Mouse (Mus musculus): Measurements from ENCODE around the gene Ermard.
"Not testable (repeated sequence)": the region's sequence is repeated elsewhere in the genome, so short reads cannot be mapped to it uniquely, and the experiment has no call there.

Ermard gene

DNA sequence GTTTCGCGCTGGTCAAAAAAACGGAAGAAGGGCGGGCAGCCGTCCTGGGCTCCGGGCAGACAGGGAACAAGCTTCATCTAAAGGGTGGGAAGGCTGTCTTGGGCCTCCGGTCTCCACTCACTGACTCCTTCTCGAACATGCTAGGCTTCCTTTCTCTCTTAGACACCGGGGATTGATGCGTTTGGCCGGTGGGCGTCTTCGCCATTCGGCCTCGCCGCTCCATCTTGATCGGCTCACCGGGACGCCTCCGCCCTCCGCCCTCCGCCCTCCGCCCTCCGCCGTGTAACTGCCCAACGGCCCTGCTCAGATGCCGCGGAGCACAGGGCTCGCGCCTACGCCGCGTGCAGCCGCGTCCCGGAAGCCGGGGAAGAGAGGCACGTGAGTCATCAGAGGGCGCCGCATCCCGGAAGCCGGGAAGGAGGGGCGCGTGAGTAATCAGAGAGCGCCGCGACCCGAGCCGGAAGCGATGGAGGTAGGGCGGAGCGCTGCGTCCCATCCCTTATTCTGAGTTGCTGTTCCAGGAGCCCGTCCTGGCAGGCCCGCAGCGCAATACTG is at the start of gene Ermard, which contains the start of the genes Tcte3 and Gm3448:
TSS of gene Ermard (plus strand) at position 34 of the 555 bp plus-strand sequence.
TSS of gene Tcte3 (minus strand) at position 314 of the 555 bp plus-strand sequence.
TSS of gene Gm3448 (minus strand) at position 363 of the 555 bp plus-strand sequence.
- DNase-seq (ENCODE audit: low spot score): not testable (repeated sequence)

DNA sequence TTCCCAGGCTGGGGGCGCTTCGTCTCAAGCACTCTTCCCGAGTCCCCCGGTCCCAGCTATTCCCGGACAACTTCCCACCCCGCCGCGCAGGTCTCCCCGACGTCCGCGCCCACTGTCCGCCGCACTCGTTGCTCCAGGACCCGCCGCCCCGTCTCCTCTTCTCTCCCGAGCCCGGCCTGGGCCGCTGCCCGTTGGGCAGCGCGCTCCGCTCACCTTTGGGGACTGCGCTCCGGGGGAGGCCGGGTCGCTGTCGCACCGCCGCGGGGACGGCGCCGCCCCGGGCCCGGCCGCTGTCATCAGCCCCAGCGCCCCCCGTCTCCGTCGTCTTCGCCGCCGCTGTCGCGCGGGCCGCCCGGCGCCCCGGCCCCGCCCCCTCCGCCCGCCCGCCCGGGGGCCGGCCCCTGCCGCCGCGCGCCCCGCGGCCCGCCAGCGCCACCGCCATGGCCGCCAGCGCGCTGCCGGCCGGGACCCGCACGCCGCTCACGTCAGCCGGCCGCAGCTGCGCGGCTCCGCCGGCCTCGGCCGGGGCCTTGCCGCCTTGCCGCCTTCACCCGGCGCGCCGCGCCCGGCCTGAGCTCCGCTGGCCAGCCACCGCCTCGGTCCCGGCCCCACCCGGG is 48.4 kb upstream of the Ermard start:
- not testable (repeated sequence) for DNase-seq (ENCODE audit: low spot score)

DNA sequence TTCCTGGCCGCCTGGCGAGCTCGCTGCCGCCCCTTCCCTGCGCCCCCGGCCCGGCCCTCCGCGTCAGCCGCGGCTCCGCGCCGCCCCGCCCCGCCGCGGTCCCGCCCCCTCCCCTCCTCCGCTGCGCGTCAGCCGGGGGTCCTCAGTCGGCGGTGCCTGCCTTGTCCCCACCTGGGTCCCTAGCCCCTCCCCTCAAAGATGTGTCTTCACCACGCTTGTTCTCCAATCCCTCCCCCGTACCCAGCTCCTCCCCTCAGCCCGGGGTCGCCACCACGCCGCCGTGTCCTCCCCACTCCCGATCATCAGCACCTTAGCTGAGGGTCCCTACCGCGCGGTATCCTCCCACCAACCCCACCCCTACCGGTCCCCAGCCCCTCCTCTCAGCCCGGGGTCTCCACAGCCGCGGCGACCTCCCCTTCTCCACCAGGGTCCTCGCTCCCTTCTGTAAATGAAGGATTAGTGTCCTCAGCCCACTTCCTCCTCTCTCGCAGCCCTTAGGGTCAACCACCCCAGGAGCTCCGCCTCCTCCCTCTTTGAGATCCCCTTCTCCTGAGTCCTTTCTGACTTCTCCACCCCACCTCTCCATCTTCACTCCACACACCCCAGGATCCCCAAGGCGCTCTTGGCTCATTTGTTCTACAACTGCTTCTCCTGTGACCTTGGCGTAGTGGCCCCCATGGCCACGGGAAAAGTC is 47.7 kb upstream of the Ermard start:
- DNase-seq (ENCODE audit: low spot score): not testable (repeated sequence)

DNA sequence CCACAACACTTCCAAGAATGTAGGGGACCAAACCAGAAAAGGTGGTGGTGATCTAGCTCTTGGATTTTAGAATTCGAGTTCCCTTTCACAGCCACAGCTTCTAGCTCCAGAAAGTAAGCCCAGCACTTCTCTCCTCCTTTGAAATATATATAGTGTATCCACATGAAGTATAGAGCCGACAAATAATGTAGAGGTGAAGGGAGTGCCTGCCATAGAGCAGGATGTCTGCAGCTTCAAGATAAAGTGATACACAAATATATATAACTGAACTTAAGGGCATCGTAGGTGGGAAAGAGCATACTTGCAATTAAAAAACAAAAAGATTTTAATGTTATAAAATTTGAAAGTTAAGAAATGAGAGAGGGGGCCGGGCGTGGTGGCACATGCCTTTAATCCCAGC is 46.9 kb upstream of the Ermard start:
- DNase-seq (ENCODE audit: low spot score): not testable (repeated sequence)

- DNase-seq (ENCODE audit: low spot score): not testable (repeated sequence)
These were observed 41.0 kb upstream of the Ermard start for GRCm38 (mm10) chr17:15000047-15000446.

GRCm38 (mm10) chr17:15009088-15009487 is 31.9 kb upstream of the Ermard start:
- not testable (repeated sequence) for DNase-seq (ENCODE audit: low spot score)

DNA sequence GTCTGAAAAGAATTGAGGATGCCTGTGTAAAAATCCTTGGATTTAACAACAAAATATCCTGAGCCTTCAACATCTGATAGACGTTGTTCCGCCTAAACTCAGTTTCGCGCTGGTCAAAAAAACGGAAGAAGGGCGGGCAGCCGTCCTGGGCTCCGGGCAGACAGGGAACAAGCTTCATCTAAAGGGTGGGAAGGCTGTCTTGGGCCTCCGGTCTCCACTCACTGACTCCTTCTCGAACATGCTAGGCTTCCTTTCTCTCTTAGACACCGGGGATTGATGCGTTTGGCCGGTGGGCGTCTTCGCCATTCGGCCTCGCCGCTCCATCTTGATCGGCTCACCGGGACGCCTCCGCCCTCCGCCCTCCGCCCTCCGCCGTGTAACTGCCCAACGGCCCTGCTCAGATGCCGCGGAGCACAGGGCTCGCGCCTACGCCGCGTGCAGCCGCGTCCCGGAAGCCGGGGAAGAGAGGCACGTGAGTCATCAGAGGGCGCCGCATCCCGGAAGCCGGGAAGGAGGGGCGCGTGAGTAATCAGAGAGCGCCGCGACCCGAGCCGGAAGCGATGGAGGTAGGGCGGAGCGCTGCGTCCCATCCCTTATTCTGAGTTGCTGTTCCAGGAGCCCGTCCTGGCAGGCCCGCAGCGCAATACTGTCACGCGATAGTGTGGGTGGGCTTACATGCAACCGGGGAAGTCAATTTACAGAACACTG is 31.1 kb upstream of the Ermard start, which contains the start of gene Gm3435:
TSS of gene Gm3435 (plus strand) at position 471 of the 708 bp plus-strand sequence.
- DNase-seq (ENCODE audit: low spot score): not testable (repeated sequence)

GRCm38 (mm10) chr17:15021503-15022220 is 19.3 kb upstream of the Ermard start:
- not testable (repeated sequence) for DNase-seq (ENCODE audit: low spot score)

DNA sequence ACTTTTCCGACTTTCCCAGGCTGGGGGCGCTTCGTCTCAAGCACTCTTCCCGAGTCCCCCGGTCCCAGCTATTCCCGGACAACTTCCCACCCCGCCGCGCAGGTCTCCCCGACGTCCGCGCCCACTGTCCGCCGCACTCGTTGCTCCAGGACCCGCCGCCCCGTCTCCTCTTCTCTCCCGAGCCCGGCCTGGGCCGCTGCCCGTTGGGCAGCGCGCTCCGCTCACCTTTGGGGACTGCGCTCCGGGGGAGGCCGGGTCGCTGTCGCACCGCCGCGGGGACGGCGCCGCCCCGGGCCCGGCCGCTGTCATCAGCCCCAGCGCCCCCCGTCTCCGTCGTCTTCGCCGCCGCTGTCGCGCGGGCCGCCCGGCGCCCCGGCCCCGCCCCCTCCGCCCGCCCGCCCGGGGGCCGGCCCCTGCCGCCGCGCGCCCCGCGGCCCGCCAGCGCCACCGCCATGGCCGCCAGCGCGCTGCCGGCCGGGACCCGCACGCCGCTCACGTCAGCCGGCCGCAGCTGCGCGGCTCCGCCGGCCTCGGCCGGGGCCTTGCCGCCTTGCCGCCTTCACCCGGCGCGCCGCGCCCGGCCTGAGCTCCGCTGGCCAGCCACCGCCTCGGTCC is 17.0 kb upstream of the Ermard start:
- not testable (repeated sequence) for DNase-seq (ENCODE audit: low spot score)

- DNase-seq (ENCODE audit: low spot score): not testable (repeated sequence)
These were observed 16.4 kb upstream of the Ermard start for GRCm38 (mm10) chr17:15024502-15025193.

GRCm38 (mm10) chr17:15025513-15025912 is 15.5 kb upstream of the Ermard start:
- DNase-seq (ENCODE audit: low spot score): not testable (repeated sequence)

DNA sequence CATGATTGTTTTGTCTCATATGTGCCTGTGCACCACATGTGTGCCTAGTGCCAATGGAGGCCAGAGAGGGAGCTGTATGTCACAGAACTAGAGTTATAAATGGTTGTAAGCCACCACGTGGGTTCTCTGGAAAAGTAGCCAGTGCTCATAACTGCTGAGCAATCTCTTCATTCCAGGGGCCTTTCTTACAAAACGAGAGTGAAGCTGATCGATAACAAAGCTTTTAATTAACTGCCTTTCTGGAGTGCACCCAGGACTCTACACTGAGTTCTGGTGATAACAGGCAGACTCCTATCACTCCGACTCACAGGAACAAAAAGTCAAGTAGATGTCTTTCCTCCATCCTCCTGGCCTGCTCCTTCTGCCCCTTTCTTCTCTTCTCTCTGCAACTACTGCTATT is 9.6 kb upstream of the Ermard start:
- not testable (repeated sequence) for DNase-seq (ENCODE audit: low spot score)

DNA sequence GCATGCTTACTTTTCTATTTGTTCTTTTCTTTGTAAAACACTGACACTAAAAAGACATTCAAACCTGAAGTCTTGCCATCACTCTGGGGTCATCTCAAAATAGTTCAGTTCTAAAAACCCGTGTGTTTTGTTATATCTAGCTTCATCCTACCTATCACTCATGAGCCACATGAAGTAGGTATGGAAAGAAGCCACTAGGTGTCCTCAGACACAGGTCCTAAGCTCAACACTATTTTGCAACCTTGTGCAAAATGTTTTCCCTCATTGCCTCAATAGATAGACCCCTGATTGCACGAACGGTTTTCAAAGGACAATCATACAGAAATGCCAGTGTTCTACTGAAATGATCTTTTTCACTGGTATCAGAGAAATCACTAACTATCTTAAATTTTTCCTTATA is 553 bp upstream of the Ermard start:
- not testable (repeated sequence) for DNase-seq (ENCODE audit: low spot score)

DNA sequence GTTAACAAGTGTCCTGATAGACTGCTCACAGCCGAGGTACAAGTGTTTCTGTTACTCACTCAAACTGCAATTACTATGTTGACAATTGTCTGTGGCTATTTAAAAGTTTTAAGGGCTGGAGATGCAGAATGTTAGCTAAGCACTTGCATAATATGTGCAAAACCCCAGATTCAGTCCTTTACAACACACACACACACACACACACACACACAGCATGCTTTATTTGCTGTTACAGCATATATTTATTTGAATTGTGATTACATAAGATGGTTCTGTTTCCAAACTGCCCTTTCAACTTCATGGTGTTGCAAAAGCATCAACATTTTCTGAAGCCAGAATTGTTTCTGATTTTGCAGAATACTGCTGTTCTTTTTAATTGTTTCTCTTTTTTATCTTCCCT is 9.3 kb downstream of the Ermard start:
- DNase-seq (ENCODE audit: low spot score): not testable (repeated sequence)

GRCm38 (mm10) chr17:15052766-15053165 is 11.8 kb downstream of the Ermard start:
- DNase-seq (ENCODE audit: low spot score): not testable (repeated sequence)

DNA sequence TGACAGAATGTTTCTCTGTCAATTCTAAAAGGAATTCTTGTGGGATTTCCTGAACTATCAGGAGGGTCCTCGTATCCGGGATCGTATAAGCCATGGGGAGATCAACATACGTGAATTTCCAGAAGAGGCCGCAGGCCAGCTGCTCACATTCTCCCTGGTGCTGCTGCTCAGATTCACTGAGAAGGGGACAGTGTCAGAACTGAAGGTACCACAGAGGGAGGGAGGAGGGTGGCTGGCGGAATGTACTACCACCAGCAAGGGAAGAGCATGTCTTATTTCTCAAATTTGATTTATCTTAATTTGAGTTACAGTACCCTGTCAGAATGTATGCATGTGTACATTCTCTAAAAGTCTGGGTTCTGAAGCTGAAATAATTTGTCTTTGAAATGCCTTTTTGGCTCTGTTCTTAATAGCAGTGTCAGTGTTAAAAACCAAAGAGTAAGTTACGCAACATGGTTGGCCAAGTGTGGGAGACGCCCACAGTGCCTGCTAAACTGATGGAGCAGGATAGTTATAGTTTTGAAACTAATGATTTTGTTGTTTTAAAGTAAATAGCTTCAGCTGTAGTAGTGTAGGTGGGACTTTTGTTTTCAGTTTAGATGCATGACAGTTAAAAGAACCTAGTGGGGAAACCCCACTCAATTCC is 12.3 kb downstream of the Ermard start:
- DNase-seq (ENCODE audit: low spot score): not testable (repeated sequence)

DNA sequence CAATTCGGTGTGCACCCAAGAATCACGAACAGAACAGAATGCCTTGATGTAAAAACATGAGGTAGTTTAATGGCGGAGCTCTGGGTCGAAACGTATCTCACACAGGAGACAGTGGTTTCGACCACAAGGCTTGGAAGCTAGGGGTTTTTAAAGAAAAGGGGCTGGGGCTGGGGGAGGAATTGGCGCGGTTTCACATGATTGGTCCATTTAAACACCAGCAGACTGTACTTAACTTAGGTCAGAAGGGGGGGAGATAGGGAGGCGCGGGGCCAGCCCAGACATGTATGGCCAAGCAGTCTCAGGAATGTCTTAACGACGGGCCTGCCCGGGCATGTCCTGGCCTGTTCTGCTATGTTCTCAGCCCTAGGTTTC is 12.8 kb downstream of the Ermard start:
- DNase-seq (ENCODE audit: low spot score): not testable (repeated sequence)

GRCm38 (mm10) chr17:15055925-15056324 is 14.9 kb downstream of the Ermard start:
- DNase-seq (ENCODE audit: low spot score): no peak

DNA sequence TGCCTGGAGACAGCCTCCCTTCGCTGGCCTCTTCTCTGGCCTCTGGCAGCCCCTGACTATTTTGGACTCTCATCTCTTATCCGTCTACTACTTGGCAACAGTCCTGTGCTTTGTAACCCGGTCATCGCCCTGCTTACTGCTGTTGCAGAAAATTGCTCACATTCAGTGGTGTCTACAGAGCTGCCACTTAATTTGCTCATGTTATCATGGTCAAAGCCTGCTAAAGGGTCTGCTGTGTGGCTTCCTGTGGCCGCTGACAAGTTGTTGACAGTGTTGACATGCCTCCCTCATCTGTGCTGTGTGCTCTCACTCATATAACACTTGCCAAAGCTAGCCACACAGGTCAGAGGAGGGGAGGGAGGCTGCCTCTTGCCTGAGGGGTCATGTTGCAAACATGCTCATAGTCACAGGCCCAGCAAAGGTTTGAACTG is 17.2 kb downstream of the Ermard start:
- no peak for DNase-seq (ENCODE audit: low spot score)

DNA sequence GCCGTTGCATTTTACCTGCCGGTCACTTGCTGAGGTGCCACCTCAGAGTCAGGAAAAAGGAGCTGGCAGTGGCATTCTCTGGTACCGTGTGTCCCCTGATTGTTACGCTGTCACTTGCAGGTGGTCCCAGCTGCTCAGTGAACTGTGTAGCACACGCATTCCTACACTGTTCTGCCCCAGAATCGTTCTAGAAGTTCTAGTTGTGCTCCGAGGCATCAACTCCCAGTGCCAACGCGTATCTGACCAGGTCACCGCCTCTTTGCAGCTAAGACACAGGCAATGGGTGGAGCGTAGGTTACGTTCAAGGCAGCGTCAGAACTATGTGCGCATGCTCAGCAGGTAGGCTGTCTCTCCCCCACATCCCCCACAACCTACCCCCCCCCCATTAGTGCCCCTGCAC is 18.6 kb downstream of the Ermard start:
- DNase-seq (ENCODE audit: low spot score): no peak

Data from ovary, postnatal 14 days (tissue).